Mouse (Mus musculus): ENCODE data around the gene Ano5. TPM values are rescaled to one million over a fixed set of nuclear protein-coding genes. Genes with fewer than 3 reads are reported as not detected.

The Ano5 gene
- total RNA-seq, 1 experiment from 2014 or later: 0.37 TPM

GRCm38 (mm10) chr7:51629206-51629605, 118.4 kb downstream of the Ano5 start:
- DNase-seq: no peak

GRCm38 (mm10) chr7:51631171-51631570, 120.3 kb downstream of the Ano5 start:
- no peak for DNase-seq

GRCm38 (mm10) chr7:51632543-51633229, 121.9 kb downstream of the Ano5 start:
- DNase-seq: no peak

GRCm38 (mm10) chr7:51633230-51633844, 122.5 kb downstream of the Ano5 start:
- DNase-seq: no peak

Other genes starting within 250 kb of the Ano5 start
- gene Slc17a6, start 111.0 kb downstream of the Ano5 start, total RNA-seq (2021): 0.53 and 0.56 TPM in 2 replicates